9 mouse cellular contexts compared by ENCODE assay signal in genomic region chr11:38747549-38747948, GRCm38 (mm10).
DNase-seq lines count a peak whose midpoint lies in the region; ATAC-seq lines count a peak whose summit lies in the region.
"Had no signal": no experiment of that assay in that cellular context is flagged by ENCODE, and none has a peak within 500 bp of the region (broad histone marks: within the 10 kb centered on the region; RNA-seq: fewer than 3 reads in every experiment).

No protein-coding gene starts in this region.

- H3K9me3 ChIP-seq in midbrain, embryonic 11.5 days (ENCODE audit: control insufficient read depth, low read length) = no peaks in the 10 kb centered on the region
- H3K9me3 ChIP-seq in midbrain, embryonic 15.5 days = no peaks in the 10 kb centered on the region
- H3K9me3 ChIP-seq in embryonic facial prominence, embryonic 10.5 days = no peaks in the 10 kb centered on the region

- no peak overlapping the region for H3K27ac ChIP-seq in midbrain, embryonic 11.5 days (ENCODE audit: low read depth, low read length)
- no peak overlapping the region for H3K27ac ChIP-seq in midbrain, embryonic 15.5 days
- no peak overlapping the region for H3K27ac ChIP-seq in embryonic facial prominence, embryonic 10.5 days (replicated peaks)

- no peak overlapping the region for H3K9ac ChIP-seq in midbrain, embryonic 11.5 days (ENCODE audit: low read length)
- no peak overlapping the region for H3K9ac ChIP-seq in midbrain, embryonic 15.5 days

- no peak overlapping the region for H3K4me2 ChIP-seq in midbrain, embryonic 11.5 days
- no peak overlapping the region for H3K4me2 ChIP-seq in midbrain, embryonic 15.5 days

- 46% methylated on average over 3 of the region's 3 CpGs for WGBS in midbrain, embryonic 11.5 days
- WGBS in midbrain, embryonic 15.5 days = 46% methylated on average over 3 of the region's 3 CpGs
- 49% methylated on average over 3 of the region's 3 CpGs for WGBS in embryonic facial prominence, embryonic 10.5 days

- ATAC-seq in midbrain, embryonic 11.5 days (ENCODE audit: low FRiP score) = peak; percentile 79
- no peak for ATAC-seq in midbrain, embryonic 15.5 days (replicated peaks)
- ATAC-seq in megakaryocyte progenitor cell, adult 5-6 weeks (replicated peaks; ENCODE audit: poor library complexity) = no peak

- no peaks in the 10 kb centered on the region for H3K36me3 ChIP-seq in midbrain, embryonic 11.5 days (ENCODE audit: control insufficient read depth, insufficient read depth, low read length)
- H3K36me3 ChIP-seq in midbrain, embryonic 15.5 days (replicated peaks) = no peaks in the 10 kb centered on the region
- H3K36me3 ChIP-seq in embryonic facial prominence, embryonic 10.5 days (replicated peaks) = no peaks in the 10 kb centered on the region

- H3K4me1 ChIP-seq in midbrain, embryonic 11.5 days (ENCODE audit: control insufficient read depth, insufficient read depth, low read length) = no peaks in the 10 kb centered on the region
- H3K4me1 ChIP-seq in midbrain, embryonic 15.5 days = no peaks in the 10 kb centered on the region
- no peaks in the 10 kb centered on the region for H3K4me1 ChIP-seq in embryonic facial prominence, embryonic 10.5 days

- no peaks in the 10 kb centered on the region for H3K27me3 ChIP-seq in midbrain, embryonic 11.5 days (ENCODE audit: control insufficient read depth, insufficient read depth, low read length)
- no peaks in the 10 kb centered on the region for H3K27me3 ChIP-seq in midbrain, embryonic 15.5 days (replicated peaks)
- H3K27me3 ChIP-seq in embryonic facial prominence, embryonic 10.5 days (replicated peaks; ENCODE audit: low read depth, poor library complexity, severe bottlenecking) = no peaks in the 10 kb centered on the region

- no peak overlapping the region for H3K4me3 ChIP-seq in midbrain, embryonic 11.5 days (ENCODE audit: low read depth, low read length)
- H3K4me3 ChIP-seq in midbrain, embryonic 15.5 days = no peak overlapping the region
- no peak overlapping the region for H3K4me3 ChIP-seq in embryonic facial prominence, embryonic 10.5 days
- H3K4me3 ChIP-seq: erythroblast, embryonic 14.5 days had no signal

- peak; percentile 6 for DNase-seq in cerebellum, adult 18-20 months
- DNase-seq in cerebellum, adult 11 months = no peak
- peak; percentile 85 for DNase-seq in midbrain, embryonic 11.5 days (ENCODE audit: low spot score, missing footprints)
- peak; percentile 42 for DNase-seq in embryonic facial prominence, embryonic 10.5 days (ENCODE audit: low spot score)
- peak; percentile 11 for DNase-seq in left cerebral cortex, postnatal 4 days
- DNase-seq in thymus, postnatal 14 days = no peak

- intact Hi-C loops in left cerebral cortex, postnatal 4 days (cut with DNase I) = no loop called here

Comparison
In these comparisons a context has a peak if more than half of its experiments do, and no peak if none do; other contexts are left out.
1. DNase-seq: peak in cerebellum, adult 18-20 months (2 of 2), midbrain, embryonic 11.5 days (single experiment), embryonic facial prominence, embryonic 10.5 days (single experiment) and left cerebral cortex, postnatal 4 days (single experiment); none in cerebellum, adult 11 months (single experiment) and thymus, postnatal 14 days (single experiment).